Mouse (Mus musculus): ENCODE measurements around the gene Parp6. TPM values are rescaled to one million over a fixed set of nuclear protein-coding genes. Genes with fewer than 3 reads are reported as not detected.

The Parp6 gene
- polyA plus RNA-seq, 2 experiments, result 1.9 to 5.2 TPM

DNA sequence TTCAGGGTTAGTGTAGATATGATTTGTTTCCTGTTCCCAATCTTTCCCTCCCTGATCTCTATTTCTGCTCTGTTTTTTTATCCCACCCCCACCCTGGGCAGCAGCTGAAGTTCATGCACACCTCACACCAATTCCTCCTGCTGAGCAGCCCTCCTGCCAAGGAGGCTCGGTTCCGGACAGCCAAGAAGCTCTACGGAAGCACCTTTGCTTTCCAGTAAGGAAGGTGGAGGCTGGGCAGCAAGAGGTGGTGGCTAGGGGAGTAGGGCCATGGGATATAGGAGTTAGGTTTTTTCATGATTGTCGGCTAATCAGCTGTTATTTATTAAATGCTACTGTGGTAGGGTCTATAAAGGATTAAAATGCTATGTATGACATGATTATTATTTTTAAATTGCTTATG is 22.9 kb downstream of the Parp6 start:
- TF ChIP-seq EP300 (IDR thresholded peaks at IDR 0.05; ENCODE audit: low read depth), result no peak
- Histone ChIP-seq H3K9ac (replicated peaks) (no peak overlapping the region), H3K36me3 (replicated peaks; ENCODE audit: control insufficient read depth, insufficient read depth, low read depth) (no peaks in the 10 kb centered on the region; the same call in 1 of the 2 replicates), H3K4me3 (ENCODE audit: insufficient read depth in 1 of 2, low read depth in 2 of 2, low read length in 2 of 2) (no peak overlapping the region), H3K27ac (no peak overlapping the region), H3K9me3 (ENCODE audit: control insufficient read depth, low read length) (no peaks in the 10 kb centered on the region), H3K27me3 (ENCODE audit: control insufficient read depth, insufficient read depth, low read length) (no peaks in the 10 kb centered on the region), H3K4me2 (ENCODE audit: low read depth) (no peak overlapping the region), H3K4me1 (replicated peaks; ENCODE audit: control insufficient read depth in 2 of 2, insufficient read depth in 2 of 2, low read length in 1 of 2) (no peaks in the 10 kb centered on the region; a peak in 1 of 4 replicates)
- 84% methylated on average over 4 of the region's 4 CpGs for WGBS (ENCODE audit: insufficient replicate concordance)
- no peak for ATAC-seq (ENCODE audit: insufficient read depth)
- no peak for DNase-seq (ENCODE audit: low read depth in 3 of 3, low spot score in 3 of 3)

DNA sequence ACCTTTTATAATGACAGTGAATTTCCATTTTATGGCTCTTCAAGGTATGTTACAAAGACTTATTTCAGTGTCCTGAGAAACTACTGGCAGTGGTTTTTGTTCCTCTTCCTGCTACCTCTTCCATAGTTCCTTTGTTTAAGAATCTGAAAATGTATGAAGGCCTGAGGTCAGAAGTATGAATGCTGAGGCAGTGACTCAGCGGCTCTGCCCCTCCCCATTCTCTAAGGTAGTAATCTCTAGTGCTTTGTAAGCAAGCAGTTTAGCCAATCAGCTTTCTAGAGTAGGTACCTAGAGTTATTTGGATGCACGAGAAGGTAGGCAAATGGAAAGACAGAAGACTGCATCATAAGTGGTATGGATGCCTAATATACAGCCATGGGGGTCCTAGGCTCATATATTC is 24.2 kb downstream of the Parp6 start:
- no peak overlapping the region for H3K4me3 ChIP-seq (ENCODE audit: insufficient read depth in 1 of 2, low read depth in 2 of 2, low read length in 2 of 2)
- ATAC-seq (ENCODE audit: insufficient read depth), result no peak
- DNase-seq (ENCODE audit: low read depth in 3 of 3, low spot score in 3 of 3), result no peak
- no peaks in the 10 kb centered on the region; a peak in 1 of 4 replicates for H3K4me1 ChIP-seq (replicated peaks; ENCODE audit: control insufficient read depth in 2 of 2, insufficient read depth in 2 of 2, low read length in 1 of 2)
- H3K27ac ChIP-seq, result no peak overlapping the region
- no peaks in the 10 kb centered on the region for H3K9me3 ChIP-seq (ENCODE audit: control insufficient read depth, low read length)
- no peaks in the 10 kb centered on the region; the same call in 1 of the 2 replicates for H3K36me3 ChIP-seq (replicated peaks; ENCODE audit: control insufficient read depth, insufficient read depth, low read depth)
- H3K9ac ChIP-seq (replicated peaks), result no peak overlapping the region
- WGBS (ENCODE audit: insufficient replicate concordance), result 49% methylated on average over 2 of the region's 2 CpGs
- TF ChIP-seq EP300 (IDR thresholded peaks at IDR 0.05; ENCODE audit: low read depth) (no peak), CTCF (IDR thresholded peaks at IDR 0.05; ENCODE audit: low read depth) (no peak)
- no peaks in the 10 kb centered on the region for H3K27me3 ChIP-seq (ENCODE audit: control insufficient read depth, insufficient read depth, low read length)
- no peak overlapping the region for H3K4me2 ChIP-seq (ENCODE audit: low read depth)

- Histone ChIP-seq H3K4me3 (ENCODE audit: insufficient read depth in 1 of 2, low read depth in 2 of 2, low read length in 2 of 2) (no peak overlapping the region), H3K36me3 (replicated peaks; ENCODE audit: control insufficient read depth, insufficient read depth, low read depth) (no peaks in the 10 kb centered on the region), H3K4me1 (replicated peaks; ENCODE audit: control insufficient read depth in 2 of 2, insufficient read depth in 2 of 2, low read length in 1 of 2) (peaks cover 9 to 12% of the 10 kb centered on the region in 2 experiments), H3K4me2 (ENCODE audit: low read depth) (no peak overlapping the region), H3K9ac (replicated peaks) (no peak overlapping the region), H3K27me3 (ENCODE audit: control insufficient read depth, insufficient read depth, low read length) (no peaks in the 10 kb centered on the region; the same call in 1 of the 2 replicates), H3K27ac (no peak overlapping the region), H3K9me3 (ENCODE audit: control insufficient read depth, low read length) (no peaks in the 10 kb centered on the region)
- WGBS (ENCODE audit: insufficient replicate concordance), result 76% methylated on average over 4 of the region's 4 CpGs
- ATAC-seq (ENCODE audit: insufficient read depth) (no peak), DNase-seq (ENCODE audit: low read depth in 3 of 3, low spot score in 3 of 3) (no peak)
- TF ChIP-seq EP300 (IDR thresholded peaks at IDR 0.05; ENCODE audit: low read depth) (no peak), CTCF (IDR thresholded peaks at IDR 0.05; ENCODE audit: low read depth) (no peak)
These were observed 32.8 kb downstream of the Parp6 start for GRCm38 (mm10) chr9:59649911-59650310.

DNA sequence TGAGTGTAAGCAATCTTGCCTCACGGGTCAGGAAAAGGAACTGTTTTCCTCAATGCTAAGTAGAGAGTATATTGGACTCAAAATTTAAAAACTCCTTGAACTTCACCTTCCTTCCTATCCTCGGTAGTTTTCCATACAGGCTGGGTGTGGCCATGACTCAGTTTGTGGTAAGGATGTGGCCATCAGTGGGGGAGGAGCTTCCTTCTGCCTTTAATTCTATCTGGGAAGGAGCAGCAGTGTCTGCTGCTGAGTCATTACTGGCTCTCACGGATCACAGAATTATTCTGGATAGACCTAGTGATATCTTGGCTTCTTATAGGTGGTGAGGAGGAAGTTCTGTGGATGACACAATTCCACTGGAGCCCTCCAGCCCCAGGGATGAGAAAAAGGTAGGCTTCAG is 36.3 kb downstream of the Parp6 start:
- Histone ChIP-seq H3K4me1 (replicated peaks; ENCODE audit: control insufficient read depth in 2 of 2, insufficient read depth in 2 of 2, low read length in 1 of 2) (peaks cover 9 to 15% of the 10 kb centered on the region in 2 experiments), H3K9me3 (ENCODE audit: control insufficient read depth, low read length) (no peaks in the 10 kb centered on the region), H3K27ac (no peak overlapping the region), H3K9ac (replicated peaks) (no peak overlapping the region), H3K4me3 (ENCODE audit: insufficient read depth in 1 of 2, low read depth in 2 of 2, low read length in 2 of 2) (no peak overlapping the region), H3K27me3 (ENCODE audit: control insufficient read depth, insufficient read depth, low read length) (peaks cover 25% of the 10 kb centered on the region), H3K4me2 (ENCODE audit: low read depth) (peak overlapping the region; percentile 2), H3K36me3 (replicated peaks; ENCODE audit: control insufficient read depth, insufficient read depth, low read depth) (no peaks in the 10 kb centered on the region)
- TF ChIP-seq EP300 (IDR thresholded peaks at IDR 0.05; ENCODE audit: low read depth), result peak; percentile 15; the same call in 1 of the 2 replicates
- no peak for TF ChIP-seq CTCF (IDR thresholded peaks at IDR 0.05; ENCODE audit: low read depth)
- ATAC-seq (ENCODE audit: insufficient read depth) (peak; percentile 24; the same call in 1 of the 2 replicates), DNase-seq (ENCODE audit: low read depth in 3 of 3, low spot score in 3 of 3) (peak in 2 of 3 experiments; percentile 59 to 62)
- WGBS (ENCODE audit: insufficient replicate concordance), result 4% methylated on average over 3 of the region's 3 CpGs

DNA sequence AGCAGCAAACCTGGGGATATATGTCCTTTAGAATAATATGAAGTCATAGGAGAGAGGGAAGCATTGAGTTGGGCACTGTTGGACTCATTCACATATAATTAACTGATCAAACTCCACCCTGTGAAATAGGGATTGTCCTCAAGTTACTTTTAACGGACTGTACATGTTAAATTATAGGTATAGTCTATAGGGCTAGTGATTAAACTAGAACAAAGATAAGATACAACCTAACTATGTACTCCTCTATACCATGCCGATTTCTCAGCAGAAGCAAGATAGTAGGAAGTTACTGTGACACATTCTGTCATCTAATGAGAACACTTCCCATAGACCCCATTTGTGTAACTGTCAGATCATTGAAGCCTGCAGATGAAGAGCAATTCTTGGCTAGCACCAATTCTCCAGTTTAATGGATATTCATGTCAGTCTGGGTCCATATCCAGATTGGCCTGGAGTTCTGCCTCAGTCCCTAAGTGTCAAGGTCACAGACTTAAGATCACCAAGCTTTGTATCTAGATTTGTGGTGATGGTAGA is 37.4 kb downstream of the Parp6 start:
- Histone ChIP-seq H3K9me3 (ENCODE audit: control insufficient read depth, low read length) (no peaks in the 10 kb centered on the region), H3K9ac (replicated peaks) (no peak overlapping the region), H3K27ac (no peak overlapping the region), H3K36me3 (replicated peaks; ENCODE audit: control insufficient read depth, insufficient read depth, low read depth) (no peaks in the 10 kb centered on the region), H3K27me3 (ENCODE audit: control insufficient read depth, insufficient read depth, low read length) (peaks cover 33% of the 10 kb centered on the region), H3K4me1 (replicated peaks; ENCODE audit: control insufficient read depth in 2 of 2, insufficient read depth in 2 of 2, low read length in 1 of 2) (peaks cover 9 to 20% of the 10 kb centered on the region in 2 experiments), H3K4me3 (ENCODE audit: insufficient read depth in 1 of 2, low read depth in 2 of 2, low read length in 2 of 2) (no peak overlapping the region), H3K4me2 (ENCODE audit: low read depth) (no peak overlapping the region)
- no peak for TF ChIP-seq CTCF (IDR thresholded peaks at IDR 0.05; ENCODE audit: low read depth)
- TF ChIP-seq EP300 (IDR thresholded peaks at IDR 0.05; ENCODE audit: low read depth), result no peak
- no peak for ATAC-seq (ENCODE audit: insufficient read depth)
- 52% methylated on average over 2 of the region's 2 CpGs for WGBS (ENCODE audit: insufficient replicate concordance)
- no peak for DNase-seq (ENCODE audit: low read depth in 3 of 3, low spot score in 3 of 3)
